Mouse (Mus musculus): ENCODE measurements around the gene Slc36a1.

The Slc36a1 gene

DNA sequence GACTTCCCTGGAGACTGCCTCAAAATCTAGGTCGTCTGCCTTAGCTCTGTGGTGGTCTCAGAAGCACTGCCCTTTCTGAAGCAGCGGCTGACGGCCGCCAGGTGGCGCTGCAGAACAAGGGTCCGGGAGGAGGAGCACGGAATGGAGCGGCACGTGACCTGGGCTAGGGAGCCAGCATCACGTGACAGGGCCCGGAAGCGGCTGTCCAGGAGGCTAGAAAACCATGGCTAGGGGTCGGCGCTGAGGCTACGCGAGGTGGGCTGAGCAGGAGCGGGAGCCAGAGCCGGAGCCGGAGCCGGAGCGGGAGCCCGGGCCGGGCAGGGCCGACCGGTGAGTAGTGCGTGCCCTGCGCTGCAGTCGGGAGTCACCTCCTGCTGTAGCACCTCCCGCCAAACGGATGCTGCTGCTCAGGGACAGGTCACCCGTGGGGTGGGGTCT lies at the start of gene Slc36a1:
TSS of gene Slc36a1 (plus strand) at position 192 of the 438 bp plus-strand sequence.
- DNase-seq (ENCODE audit: low spot score in 2 of 2) = peak; percentile 79 to 96

DNA sequence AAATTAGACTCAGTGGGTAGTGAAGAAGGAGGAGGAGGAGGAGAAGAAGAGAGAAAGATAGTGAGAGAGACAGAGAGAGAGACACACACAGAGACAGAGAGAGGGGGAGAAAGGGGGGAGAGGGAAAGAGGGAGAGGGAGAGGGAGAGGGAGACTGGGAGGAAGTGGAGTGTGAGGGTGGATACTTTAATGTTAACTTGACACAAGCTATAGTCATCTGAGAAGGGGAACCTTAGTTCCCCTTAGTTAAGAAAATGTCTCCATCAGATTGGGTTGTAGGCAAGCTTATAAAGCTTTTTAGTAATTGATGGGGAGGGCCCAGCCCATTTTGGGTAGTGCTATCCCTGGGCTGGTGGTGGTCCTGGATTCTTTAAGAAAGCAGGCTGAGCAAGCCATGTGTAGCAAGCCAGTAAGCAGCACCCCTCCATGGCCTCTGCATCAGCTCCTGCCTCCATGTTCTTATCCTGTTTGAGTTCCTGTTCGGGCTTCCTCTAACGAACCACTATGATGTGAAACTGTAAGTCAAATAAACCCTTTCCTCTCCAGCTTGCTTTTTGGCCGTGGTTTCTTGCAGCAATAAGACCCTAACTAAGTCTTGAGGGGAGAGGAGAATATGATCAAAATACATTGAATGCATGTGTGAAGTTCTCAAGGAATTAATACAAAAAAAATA lies 49.6 kb upstream of the Slc36a1 start:
- no peak for DNase-seq (ENCODE audit: low spot score in 2 of 2)

DNA sequence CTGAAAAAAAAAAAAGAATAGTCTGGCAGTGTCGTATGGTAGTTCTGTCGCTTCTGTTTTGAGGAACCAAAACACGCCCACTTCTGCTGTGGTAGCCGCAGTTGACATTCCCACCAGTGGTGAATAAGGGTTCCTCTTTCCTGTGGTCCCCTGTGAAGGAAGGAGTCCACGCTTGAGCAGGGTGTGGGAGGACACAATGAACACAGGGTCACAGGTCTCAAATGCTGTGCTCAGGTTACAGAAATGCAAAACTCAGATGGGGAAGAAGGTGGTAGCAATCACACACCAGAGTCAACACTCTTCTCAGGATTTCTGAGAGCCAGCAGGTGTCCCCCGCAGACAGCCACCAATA lies 49.1 kb upstream of the Slc36a1 start:
- DNase-seq (ENCODE audit: low spot score in 2 of 2) = no peak

DNA sequence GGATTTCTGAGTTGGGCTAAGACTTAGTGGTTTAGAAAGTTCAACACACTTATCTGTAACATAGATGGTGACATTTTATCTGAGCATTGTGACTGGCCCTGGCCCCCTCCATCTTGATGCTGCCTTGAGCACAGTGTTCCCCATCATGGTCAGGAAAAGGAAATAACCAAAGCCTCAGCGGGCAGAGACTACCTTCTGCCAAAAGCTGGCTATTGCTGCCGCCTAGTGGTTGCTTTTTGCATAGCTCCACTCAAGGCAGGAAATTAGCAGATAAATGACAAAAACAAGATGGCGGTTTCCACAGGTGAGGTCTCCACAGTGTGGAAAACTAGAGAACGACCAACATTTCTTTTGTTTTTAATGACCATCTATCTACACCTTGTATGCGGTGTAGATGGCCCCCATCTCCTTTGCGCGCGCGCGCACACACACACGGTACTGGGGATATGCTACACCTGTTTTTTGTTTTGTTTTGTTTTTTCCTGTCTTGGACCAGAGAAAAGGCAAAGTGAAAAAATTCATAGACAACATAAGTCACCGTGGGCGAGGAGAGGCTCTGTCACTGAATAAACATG lies 45.3 kb upstream of the Slc36a1 start:
- DNase-seq (ENCODE audit: low spot score in 2 of 2) = peak; percentile 23 to 89

DNA sequence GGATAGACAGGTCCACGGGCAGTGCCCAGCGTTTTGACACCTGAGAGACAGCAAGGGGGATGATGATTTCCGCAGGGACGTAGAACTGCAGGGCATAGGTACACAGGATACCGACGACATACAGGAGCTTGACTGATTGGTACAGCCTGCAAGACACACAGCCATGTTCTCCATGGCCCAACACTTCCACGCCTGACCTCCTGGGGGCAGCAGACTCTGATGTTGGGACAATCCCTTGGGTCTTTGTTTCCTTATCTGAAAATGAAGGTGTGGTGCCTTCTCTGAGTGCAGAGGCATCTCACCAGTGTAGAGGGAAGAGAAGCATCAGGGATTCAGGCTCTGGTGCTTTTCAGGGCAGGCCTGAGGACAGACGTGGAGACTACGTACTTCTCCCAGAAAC lies 41.5 kb upstream of the Slc36a1 start:
- DNase-seq (ENCODE audit: low spot score in 2 of 2) = peak in 1 of 2 experiments; percentile 67

DNA sequence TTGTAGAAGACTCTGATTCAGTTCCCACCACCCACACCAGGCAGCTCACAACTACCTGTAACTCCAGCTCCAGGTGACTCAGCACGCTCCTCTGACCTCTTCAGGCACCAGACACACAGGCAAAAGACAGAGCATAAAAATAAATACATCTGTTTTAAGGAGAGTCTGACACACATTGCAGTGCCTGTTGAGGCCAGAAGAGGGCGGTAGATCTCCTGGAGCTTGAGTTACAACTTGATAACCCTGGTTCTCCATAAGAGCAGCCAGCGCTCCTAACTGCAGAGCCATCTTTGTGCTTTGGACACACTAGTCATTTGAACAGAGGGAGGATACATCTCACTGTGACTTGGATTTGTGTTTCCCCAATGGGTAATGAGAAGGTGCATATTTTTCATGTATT lies 39.4 kb upstream of the Slc36a1 start:
- peak in 1 of 2 experiments; percentile 62 for DNase-seq (ENCODE audit: low spot score in 2 of 2)

DNA sequence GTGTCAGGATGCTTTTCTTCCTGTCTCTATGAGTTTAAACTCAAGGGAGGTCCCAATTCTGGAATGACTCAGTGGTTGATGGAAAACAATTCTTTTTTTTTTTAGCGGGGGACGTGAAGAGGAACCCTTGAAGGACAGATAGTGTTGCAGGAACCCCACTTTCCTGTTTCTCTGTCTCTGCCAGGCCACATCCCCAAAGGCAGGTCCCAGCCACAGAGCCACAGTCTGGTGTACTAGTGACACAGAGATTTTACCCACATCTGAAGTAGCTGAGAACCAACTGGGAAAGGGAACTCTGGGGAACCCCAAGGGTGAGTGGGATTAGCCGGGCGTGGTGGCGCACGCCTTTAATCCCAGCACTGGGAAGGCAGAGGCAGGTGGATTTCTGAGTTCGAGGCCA lies 38.4 kb upstream of the Slc36a1 start:
- DNase-seq (ENCODE audit: low spot score in 2 of 2) = no peak

DNA sequence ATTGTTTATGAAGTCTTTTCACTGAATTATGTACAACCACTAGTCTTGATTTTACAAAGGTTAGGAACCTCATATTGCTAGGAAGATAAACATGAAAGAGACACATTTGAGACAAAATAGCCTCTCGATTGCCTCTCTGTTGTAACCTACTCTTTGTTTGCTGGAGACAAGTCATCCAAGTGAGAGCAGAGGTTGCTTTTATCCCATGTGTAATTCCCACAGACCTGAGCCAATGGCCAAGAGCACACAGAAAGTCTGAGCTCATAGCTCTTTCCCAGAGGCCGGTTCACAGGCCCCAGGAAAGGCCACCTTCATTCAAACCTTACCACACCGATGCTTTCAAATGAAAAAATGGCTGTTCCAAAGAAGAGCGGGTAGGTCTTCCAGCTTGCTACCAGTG lies 35.6 kb upstream of the Slc36a1 start:
- DNase-seq (ENCODE audit: low spot score in 2 of 2) = no peak

DNA sequence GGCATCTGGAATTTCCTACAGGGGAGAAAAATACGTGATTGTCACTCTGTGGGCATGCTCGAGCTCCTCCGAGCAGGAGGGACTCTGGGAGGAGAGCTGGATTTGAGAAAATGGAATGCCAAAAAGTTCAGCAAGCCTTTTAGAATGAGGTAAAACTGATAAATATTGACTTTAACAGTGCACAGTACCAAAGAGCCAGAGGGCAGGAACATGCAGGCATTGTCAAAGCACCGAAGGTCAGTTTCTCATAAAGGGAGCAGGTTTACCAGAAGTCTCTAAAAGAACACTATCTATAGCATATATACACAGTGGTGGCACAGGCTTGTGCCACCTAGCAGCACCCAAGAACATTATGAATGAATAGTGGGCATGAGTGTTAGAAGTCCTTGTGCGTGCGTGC lies 35.2 kb upstream of the Slc36a1 start:
- DNase-seq (ENCODE audit: low spot score in 2 of 2) = no peak

DNA sequence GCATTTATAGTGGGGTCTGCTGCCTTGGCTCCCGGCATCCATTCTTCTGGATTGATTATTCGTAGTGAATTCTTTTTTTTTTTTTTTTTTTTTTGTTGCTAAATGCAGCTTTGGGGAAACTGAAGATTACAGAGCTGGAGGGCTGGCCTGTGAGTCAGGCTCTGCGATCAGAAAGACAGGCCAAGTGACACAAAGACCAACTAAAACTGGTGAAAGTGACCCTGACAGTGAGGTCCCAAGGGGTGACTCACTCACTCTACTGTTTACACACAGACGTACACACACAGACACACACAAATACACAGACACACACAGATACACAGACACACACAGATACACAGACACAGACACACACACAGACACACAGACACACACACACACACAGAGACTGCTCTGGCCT lies 33.6 kb upstream of the Slc36a1 start:
- DNase-seq (ENCODE audit: low spot score in 2 of 2) = no peak

DNA sequence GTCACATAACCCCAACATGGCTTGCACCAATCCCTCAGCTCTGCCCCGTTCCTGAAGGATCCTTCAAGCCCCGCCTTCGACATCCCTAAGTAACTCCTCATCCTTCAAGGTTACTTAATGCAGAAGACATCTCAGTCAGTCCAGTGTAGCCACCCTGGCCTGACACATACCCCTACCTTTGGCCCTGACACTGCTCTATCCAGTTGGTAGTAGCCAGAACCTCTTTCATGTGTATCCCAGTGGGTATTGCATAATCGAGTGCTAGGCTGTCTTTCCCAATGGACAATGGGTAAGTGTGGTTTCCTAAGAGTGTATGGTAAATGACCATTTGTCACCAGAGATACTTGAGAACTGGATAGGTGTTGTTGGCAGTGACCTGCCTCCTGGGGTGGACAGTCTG lies 25.3 kb upstream of the Slc36a1 start:
- DNase-seq (ENCODE audit: low spot score in 2 of 2) = no peak

DNA sequence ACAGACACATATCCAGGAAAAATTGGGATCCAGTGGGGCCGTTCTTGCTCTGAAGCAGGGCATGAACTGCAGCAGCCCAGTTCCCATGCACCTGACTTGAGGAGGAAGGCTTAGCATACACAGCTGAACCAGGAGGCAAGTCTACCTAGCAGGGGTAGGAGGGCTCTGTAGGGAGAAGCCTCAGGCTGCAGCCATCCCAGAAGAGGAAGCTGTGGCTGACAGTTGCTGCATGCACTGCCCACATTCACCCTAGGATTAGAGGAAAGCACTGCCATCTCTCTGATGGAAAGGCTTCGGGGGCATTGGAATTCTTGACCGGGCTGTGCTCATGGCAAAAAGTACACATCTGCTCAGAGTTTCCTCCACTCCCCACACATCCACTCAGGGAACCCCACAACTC lies 24.3 kb upstream of the Slc36a1 start:
- DNase-seq (ENCODE audit: low spot score in 2 of 2) = no peak

DNA sequence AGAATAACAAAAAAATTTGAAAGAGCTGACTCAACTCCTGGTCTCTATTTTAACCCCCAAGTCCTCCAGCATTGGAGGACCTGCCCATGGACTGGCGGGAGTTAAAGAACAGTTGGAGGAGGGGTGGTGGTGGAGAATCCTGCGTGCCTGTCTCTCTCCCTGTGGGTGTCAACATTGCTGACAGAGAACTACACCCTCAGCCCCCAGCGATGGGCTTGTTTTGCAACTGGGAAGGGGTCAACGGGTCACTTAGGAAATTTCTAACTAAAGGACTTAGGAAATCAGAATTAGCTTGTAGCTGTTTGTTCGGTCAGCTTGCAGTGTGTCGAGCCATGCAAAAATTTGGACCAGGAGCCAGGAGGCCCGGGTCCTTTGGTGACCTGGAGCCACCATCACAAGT lies 21.0 kb upstream of the Slc36a1 start:
- no peak for DNase-seq (ENCODE audit: low spot score in 2 of 2)

DNA sequence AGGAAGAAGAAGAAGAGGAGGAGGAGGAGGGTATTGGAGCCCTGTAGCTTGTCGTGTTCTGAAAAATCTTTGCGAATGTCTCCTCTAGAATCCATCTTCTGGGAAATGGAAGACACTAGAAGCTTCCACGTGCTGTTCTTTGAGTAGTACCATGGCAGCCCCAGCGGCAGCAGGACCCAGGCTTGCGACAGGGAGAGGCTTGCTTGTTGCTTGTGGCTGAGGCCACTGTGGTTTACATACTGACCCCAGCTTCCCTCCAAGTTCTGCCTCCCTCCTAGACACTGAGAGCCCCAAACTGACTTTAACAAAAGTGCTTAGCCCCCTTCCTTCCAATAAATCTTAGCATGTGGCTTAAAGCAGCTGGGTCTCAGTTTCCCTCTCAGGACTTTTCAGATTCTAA lies 19.9 kb upstream of the Slc36a1 start:
- DNase-seq (ENCODE audit: low spot score in 2 of 2) = no peak

DNA sequence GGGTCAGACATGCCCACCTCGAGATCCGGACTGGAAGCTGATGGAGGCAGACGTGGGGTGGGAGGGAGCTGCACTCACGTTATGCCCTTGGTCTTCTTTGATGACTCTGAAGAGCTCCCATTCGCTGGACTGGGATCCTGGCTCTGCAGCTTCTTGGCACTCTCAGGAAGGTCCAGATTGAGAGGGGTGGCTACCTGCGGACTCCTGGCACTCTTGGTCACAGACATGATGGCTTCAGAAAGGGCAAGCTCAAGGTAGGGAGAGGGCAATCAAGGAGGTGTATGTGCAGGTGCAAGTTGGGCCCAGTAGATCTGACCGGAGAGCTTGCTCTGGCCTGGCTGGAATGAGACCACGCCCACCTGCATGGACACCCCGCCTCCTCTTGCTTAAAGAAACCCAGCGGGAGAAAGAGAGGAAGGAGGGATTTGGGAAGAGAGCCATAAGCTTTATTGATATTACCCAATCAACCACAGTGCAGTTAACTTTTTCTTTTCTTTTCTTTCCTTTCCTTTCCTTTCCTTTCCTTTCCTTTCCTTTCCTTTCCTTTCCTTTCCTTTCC lies 19.3 kb upstream of the Slc36a1 start, which contains the start of gene Slc36a2:
TSS of gene Slc36a2 (minus strand) at position 345 of the 559 bp plus-strand sequence.
- DNase-seq (ENCODE audit: low spot score in 2 of 2) = no peak

DNA sequence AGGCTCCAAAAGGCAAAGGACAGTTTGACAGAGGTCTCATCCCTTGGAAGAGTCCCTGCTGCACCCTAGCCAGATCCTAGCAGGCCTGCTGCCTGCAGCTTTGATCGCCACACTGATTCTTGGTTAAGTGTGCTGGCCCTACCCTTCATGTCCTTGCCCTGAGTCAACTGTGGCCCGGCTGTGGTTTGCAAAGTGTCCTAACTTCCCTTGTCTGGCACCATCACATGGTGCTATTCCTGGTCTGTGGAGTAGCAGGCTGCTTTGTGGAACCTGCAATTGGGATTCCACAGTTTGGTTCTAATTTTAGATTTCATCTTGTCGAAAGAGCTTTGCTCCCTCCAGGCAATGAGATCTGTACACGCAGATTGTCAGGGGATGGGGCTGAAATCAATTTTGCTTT lies 16.9 kb upstream of the Slc36a1 start:
- DNase-seq (ENCODE audit: low spot score in 2 of 2) = no peak

DNA sequence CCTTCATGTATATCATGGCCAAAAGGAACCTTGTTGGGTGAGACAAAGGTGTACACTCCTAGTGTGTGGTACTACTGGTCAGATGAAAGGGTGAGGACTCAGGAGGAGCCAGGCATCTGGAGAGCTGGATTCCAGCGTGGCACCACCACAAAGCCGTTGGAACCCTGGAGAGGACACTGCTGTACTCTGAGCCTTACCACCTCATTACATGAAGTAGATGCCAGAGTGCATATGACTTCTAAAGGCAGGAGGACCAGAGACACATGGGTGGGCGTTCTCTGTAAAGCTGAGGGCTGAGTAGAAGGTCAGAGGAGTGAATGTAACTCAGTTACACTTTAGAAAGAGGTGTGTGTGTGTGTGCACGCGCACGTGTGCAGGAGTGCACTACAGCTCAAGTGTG lies 16.4 kb upstream of the Slc36a1 start:
- DNase-seq (ENCODE audit: low spot score in 2 of 2) = no peak

DNA sequence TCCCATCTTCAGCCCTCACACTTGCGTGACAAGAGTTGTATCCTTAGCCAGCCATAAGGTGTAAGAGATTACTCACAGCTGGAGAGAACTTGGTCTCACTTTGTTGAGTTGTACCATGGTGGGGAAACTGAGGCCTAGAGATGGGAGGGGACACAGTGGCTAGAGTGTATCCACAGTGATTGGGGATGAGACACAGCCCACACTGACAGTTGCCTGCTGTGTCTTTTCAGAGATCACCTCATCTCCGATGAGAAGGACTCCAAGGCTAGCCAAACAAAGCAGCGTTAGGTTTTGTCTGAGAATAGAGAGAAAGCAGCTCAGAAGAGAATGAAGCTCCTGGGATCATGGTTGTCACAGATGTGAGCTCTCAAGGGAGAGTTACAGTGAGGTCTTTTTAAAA lies 13.9 kb upstream of the Slc36a1 start:
- no peak for DNase-seq (ENCODE audit: low spot score in 2 of 2)

DNA sequence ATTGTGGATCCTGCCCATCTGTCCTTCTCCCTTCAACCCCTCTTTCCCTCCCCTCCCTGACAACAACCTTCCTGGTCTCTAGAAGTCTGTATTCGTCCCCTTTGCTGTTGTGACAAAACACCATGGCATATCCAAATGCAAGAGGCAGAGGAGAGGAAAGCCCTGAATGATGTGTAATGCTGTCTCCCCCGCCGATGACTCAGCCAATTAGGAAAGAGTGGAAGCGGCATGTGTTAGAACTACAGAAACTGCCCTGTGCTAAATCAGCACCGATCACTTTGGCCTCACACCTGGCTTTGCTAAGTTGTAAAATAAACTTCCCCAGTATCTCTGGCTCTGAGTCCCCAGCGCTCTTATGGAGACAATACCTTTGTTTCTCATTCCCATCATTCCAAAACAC lies 7.1 kb upstream of the Slc36a1 start:
- DNase-seq (ENCODE audit: low spot score in 2 of 2) = no peak

DNA sequence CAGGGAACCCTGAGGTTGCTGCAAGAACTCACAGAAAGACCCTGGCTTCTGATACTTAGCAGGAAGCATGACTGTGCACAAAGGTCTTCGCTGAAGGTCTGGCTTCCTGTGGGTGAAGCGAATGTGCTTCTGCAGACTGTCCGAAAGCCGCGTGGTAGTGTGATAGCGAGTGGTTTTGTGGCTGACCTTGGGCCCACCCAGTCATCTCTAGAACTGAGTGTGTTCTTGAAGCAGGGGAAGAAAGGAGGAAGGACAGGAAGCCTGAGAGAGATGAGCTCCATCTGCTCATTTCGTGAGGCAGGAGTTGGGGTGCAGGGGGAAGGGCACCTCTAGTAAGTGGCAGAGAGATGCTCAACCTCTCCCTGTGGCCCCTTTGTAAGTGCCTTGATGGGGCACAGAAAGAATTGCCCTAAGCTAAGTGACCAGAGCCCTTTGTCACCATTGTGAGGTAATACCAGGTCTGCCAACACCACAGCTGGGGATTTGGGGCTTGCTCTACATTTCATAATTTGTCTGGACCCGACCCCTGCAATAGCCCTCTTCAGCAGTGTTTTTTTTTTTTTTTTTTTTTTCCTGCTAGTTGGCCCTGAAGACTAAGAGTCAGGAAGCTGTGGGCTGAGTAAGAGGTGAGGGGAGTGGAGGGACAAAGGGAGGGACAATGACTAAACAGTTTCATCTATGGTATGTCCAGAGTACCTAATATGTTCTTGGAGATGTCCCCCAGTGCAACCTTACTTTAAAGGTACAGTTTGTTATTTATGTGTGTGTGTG lies 6.2 kb upstream of the Slc36a1 start:
- no peak for DNase-seq (ENCODE audit: low spot score in 2 of 2)

DNA sequence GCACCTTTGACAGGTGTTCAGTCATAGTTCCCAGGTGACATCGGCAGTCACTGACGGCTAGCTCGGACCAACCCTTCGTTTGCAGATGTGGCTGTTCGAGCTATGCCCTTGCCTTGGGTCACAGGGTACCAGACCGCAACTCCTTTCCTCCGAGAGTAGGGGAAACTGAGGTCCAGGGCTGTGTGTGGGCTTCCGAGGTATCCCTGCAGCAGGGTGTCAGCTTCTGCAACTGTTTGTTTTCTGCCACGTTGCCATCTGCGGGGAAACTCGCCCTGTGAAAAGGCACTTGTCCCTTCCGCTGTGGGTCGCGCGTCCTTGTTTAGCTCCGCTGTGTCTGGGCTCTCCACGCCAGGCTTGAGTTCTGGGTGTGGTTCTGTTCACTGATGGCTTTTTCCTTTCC lies 452 bp downstream of the Slc36a1 start:
- no peak for DNase-seq (ENCODE audit: low spot score in 2 of 2)

DNA sequence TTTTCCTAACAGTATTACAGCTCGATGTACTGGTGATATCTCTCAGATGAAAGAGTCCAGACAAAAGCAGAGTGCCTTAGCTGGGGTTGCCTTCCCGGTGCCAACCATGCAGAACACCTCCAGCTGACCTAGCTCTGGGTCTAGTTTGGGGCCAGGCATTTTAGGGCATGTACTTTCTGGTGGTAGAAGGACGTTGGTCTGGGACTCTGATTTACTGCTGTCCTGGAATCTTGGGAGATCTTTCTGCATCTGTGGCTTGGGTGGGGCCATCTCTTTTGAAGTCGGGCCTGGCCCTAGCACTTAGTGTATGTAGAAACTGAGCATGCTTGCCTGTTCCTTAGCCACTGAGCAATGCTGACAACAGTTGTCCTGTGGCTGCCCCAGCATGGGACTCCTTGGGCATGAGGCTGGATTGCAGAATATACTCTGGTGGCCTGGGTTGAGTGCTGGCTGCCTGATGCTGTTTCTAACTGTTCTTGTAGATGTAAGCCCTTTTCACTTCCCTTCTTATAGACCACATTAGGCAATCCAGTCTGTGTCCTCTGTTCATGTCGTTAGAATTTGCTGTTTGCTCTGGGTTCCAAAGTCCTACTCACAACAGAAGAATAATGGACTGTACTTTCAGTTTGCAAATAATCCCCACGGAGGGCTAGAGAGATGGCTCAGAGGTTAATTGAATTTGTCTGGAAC lies 4.0 kb downstream of the Slc36a1 start:
- DNase-seq (ENCODE audit: low spot score in 2 of 2) = no peak

Data from left cerebral cortex, adult 9 months (tissue).